Mouse (Mus musculus): ENCODE data around the gene Sept8.

The Sept8 gene

GRCm38 (mm10) chr11:53519207-53520121, at the start of gene Sept8:
Gene Sept8 (plus strand): TSS chr11:53519257.
- peak; percentile 39 for DNase-seq (ENCODE audit: low spot score)

- no peak for DNase-seq (ENCODE audit: low spot score)
Measured at GRCm38 (mm10) chr11:53469294-53469967, 49.6 kb upstream of the Sept8 start.

- DNase-seq (ENCODE audit: low spot score), result peak; percentile 72
Measured at GRCm38 (mm10) chr11:53469968-53470695, 48.9 kb upstream of the Sept8 start, which contains the start of gene Gm9837. Gene Gm9837 (minus strand): TSS chr11:53470479.

- no peak for DNase-seq (ENCODE audit: low spot score)
Measured at GRCm38 (mm10) chr11:53472709-53473108, 46.3 kb upstream of the Sept8 start.

- no peak for DNase-seq (ENCODE audit: low spot score)
Measured at GRCm38 (mm10) chr11:53475620-53476019, 43.4 kb upstream of the Sept8 start.

GRCm38 (mm10) chr11:53477833-53478232, 41.2 kb upstream of the Sept8 start:
- no peak for DNase-seq (ENCODE audit: low spot score)

GRCm38 (mm10) chr11:53478383-53479170, 40.5 kb upstream of the Sept8 start:
- DNase-seq (ENCODE audit: low spot score), result no peak

GRCm38 (mm10) chr11:53479171-53479782, 39.8 kb upstream of the Sept8 start:
- DNase-seq (ENCODE audit: low spot score), result no peak

GRCm38 (mm10) chr11:53479783-53480301, 39.2 kb upstream of the Sept8 start, which contains the start of the genes Gm9945 and Sowaha:
Gene Gm9945 (plus strand): TSS chr11:53480166.
Gene Sowaha (minus strand): TSS chr11:53480274.
- DNase-seq (ENCODE audit: low spot score), result no peak

- DNase-seq (ENCODE audit: low spot score), result no peak
Measured at GRCm38 (mm10) chr11:53481088-53481730, 37.8 kb upstream of the Sept8 start.

GRCm38 (mm10) chr11:53483159-53483891, 35.7 kb upstream of the Sept8 start:
- DNase-seq (ENCODE audit: low spot score), result peak; percentile 67

GRCm38 (mm10) chr11:53485719-53486118, 33.3 kb upstream of the Sept8 start:
- DNase-seq (ENCODE audit: low spot score), result no peak

GRCm38 (mm10) chr11:53486351-53486750, 32.7 kb upstream of the Sept8 start:
- DNase-seq (ENCODE audit: low spot score), result no peak

- no peak for DNase-seq (ENCODE audit: low spot score)
Measured at GRCm38 (mm10) chr11:53486822-53487594, 32.0 kb upstream of the Sept8 start.

GRCm38 (mm10) chr11:53489007-53489406, 30.1 kb upstream of the Sept8 start:
- no peak for DNase-seq (ENCODE audit: low spot score)

- DNase-seq (ENCODE audit: low spot score), result no peak
Measured at GRCm38 (mm10) chr11:53489421-53489820, 29.6 kb upstream of the Sept8 start.

- no peak for DNase-seq (ENCODE audit: low spot score)
Measured at GRCm38 (mm10) chr11:53491954-53492401, 27.1 kb upstream of the Sept8 start.

- no peak for DNase-seq (ENCODE audit: low spot score)
Measured at GRCm38 (mm10) chr11:53493243-53493955, 25.7 kb upstream of the Sept8 start.

Measured in ovary, adult 18-20 months (tissue).